Mouse (Mus musculus) E14TG2a.4 (cell line): Measurements from ENCODE around the gene Ankrd52.

Experiments used
- CTCF ChIP-seq: conservative IDR thresholded peaks from 2 replicates; pipeline ENCODE4 v1.5.1; 2014; ENCODE audit warnings: low read length
- NANOG ChIP-seq: IDR thresholded peaks from 2 replicates; pipeline ENCODE4 v1.6.1; 2014; ENCODE audit warnings: borderline replicate concordance, low read length, mixed read lengths

GRCm38 (mm10) chr10:128429454-128429853, 52.5 kb downstream of the Ankrd52 start:
- TF ChIP-seq CTCF = no peak
- TF ChIP-seq NANOG = no peak
